Mouse (Mus musculus): Measurements from ENCODE around the gene Stmn1. TPM values are rescaled to one million over a fixed set of nuclear protein-coding genes. Genes with fewer than 3 reads are reported as not detected.

Gene Stmn1
- polyA plus RNA-seq, 1 experiment from 2014 or later = 1,192 TPM

DNA sequence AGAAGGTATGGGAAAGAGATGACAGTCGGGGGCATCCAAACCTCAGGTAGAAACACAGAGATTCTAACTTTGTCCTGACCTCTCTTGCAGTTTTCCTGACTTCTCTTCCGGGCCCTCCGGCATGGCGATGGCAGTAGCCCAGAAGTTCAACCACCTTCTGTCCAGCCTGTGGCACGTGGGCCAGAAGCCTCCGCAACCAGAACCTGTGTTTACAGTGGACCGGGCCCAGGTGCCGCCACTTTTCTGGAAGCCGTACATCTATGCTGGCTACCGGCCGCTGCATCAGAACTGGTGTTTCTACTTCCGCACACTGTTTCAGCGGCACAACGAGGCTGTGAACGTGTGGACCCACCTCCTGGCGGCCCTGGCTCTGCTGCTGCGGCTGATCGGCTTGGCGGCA is 38.6 kb downstream of the Stmn1 start:
- Histone ChIP-seq H3K4me2 (no peak overlapping the region), H3K9ac (no peak overlapping the region), H3K4me3 (replicated peaks) (no peak overlapping the region), H3K36me3 (no peaks in the 10 kb centered on the region), H3K27ac (no peak overlapping the region), H3K27me3 (replicated peaks) (no peaks in the 10 kb centered on the region), H3K9me3 (no peaks in the 10 kb centered on the region), H3K4me1 (no peaks in the 10 kb centered on the region)
- 86% methylated on average over 19 of the region's 19 CpGs for WGBS
- ATAC-seq (ENCODE audit: insufficient read depth, low FRiP score, low read depth) = no peak

DNA sequence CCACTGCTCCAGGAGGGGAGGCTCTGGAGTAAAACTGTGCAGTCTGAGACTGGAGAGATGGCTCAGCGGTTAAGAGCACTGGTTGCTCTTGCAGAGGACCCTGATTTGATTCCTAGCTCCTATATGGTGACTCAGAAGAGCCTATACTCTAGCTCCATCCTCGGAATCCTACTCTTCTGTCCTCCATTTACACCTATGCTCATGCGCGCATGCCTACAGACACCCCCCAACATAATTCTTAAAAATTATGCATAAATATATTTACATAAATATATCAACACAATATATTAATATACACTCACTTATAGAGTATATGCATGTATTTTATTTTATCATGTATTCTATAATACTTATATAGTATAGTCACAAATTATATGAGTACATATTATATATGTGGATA is 42.3 kb downstream of the Stmn1 start:
- Histone ChIP-seq H3K4me3 (replicated peaks) (no peak overlapping the region), H3K9ac (no peak overlapping the region), H3K4me2 (peak overlapping the region; percentile 97), H3K27ac (no peak overlapping the region), H3K36me3 (no peaks in the 10 kb centered on the region), H3K27me3 (replicated peaks) (no peaks in the 10 kb centered on the region), H3K9me3 (no peaks in the 10 kb centered on the region), H3K4me1 (peaks cover 15% of the 10 kb centered on the region)
- no peak for ATAC-seq (ENCODE audit: insufficient read depth, low FRiP score, low read depth)
- 82% methylated on average over 4 of the region's 4 CpGs for WGBS

- Histone ChIP-seq H3K4me2 (peak within 1 kb of the TSS; percentile 97), H3K9ac (peak within 1 kb of the TSS; percentile 63), H3K27ac (peak within 1 kb of the TSS; percentile 44; the same call in 1 of the 2 replicates), H3K36me3 (no peaks in the 10 kb centered on the region), H3K4me3 (replicated peaks) (peak within 1 kb of the TSS; percentile 68), H3K27me3 (replicated peaks) (no peaks in the 10 kb centered on the region), H3K9me3 (no peaks in the 10 kb centered on the region), H3K4me1 (peaks cover 15% of the 10 kb centered on the region)
- under 1% methylated on average over 42 of the region's 42 CpGs for WGBS
- ATAC-seq (ENCODE audit: insufficient read depth, low FRiP score, low read depth) = peak; percentile 91
Observed at GRCm38 (mm10) chr4:134510845-134511411, 42.8 kb downstream of the Stmn1 start, which contains the start of gene Aunip. Aunip (plus strand) TSS chr4:134510999.

GRCm38 (mm10) chr4:134511730-134512129 is 43.6 kb downstream of the Stmn1 start:
- Histone ChIP-seq H3K4me1 (peaks cover 15% of the 10 kb centered on the region), H3K9ac (no peak overlapping the region), H3K36me3 (no peaks in the 10 kb centered on the region), H3K27me3 (replicated peaks) (no peaks in the 10 kb centered on the region), H3K27ac (no peak overlapping the region), H3K4me2 (peak overlapping the region; percentile 97), H3K4me3 (replicated peaks) (peak overlapping the region; percentile 68), H3K9me3 (no peaks in the 10 kb centered on the region)
- no peak for ATAC-seq (ENCODE audit: insufficient read depth, low FRiP score, low read depth)
- WGBS = 64% methylated on average over 6 of the region's 6 CpGs

GRCm38 (mm10) chr4:134512798-134513197 is 44.7 kb downstream of the Stmn1 start:
- H3K4me3 ChIP-seq (replicated peaks) = peak overlapping the region; percentile 20; the same call in 1 of the 2 replicates
- no peak overlapping the region for H3K27ac ChIP-seq
- no peaks in the 10 kb centered on the region for H3K9me3 ChIP-seq
- WGBS = 13% methylated on average over 15 of the region's 15 CpGs
- H3K27me3 ChIP-seq (replicated peaks) = no peaks in the 10 kb centered on the region
- no peak for ATAC-seq (ENCODE audit: insufficient read depth, low FRiP score, low read depth)
- peak overlapping the region; percentile 53 for H3K4me2 ChIP-seq
- peaks cover 22% of the 10 kb centered on the region for H3K4me1 ChIP-seq
- H3K9ac ChIP-seq = no peak overlapping the region
- H3K36me3 ChIP-seq = no peaks in the 10 kb centered on the region

- WGBS = 85% methylated on average over 11 of the region's 11 CpGs
- Histone ChIP-seq H3K4me2 (no peak overlapping the region), H3K36me3 (no peaks in the 10 kb centered on the region), H3K27ac (peak overlapping the region; percentile 26; the same call in 1 of the 2 replicates), H3K27me3 (replicated peaks) (no peaks in the 10 kb centered on the region), H3K4me1 (peaks cover 22% of the 10 kb centered on the region), H3K4me3 (replicated peaks) (no peak overlapping the region), H3K9me3 (no peaks in the 10 kb centered on the region), H3K9ac (0 out of 2 replicates have a peak overlapping the region, but pooled peaks have one; percentile 1)
- ATAC-seq (ENCODE audit: insufficient read depth, low FRiP score, low read depth) = no peak
Observed at GRCm38 (mm10) chr4:134514309-134514930, 46.3 kb downstream of the Stmn1 start.

DNA sequence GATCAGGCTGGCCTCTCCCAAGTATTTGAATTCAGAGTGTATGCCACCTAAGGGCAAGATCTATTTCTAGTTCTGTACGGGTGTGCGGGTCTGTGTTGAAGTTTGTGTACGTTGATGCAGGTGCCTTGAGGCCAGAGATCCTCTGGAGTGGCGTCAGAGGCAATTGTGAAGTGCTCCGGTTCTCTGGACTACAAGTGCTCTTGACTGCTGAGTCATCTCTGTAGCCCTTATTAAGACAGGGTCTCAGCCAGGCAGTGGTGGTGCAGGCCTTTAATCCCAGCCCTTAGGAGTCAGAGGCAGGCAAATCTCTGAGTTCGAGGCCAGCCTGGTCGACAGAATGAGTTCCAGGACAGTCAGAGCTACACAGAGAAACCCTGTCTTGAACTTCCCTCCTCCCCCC is 47.5 kb downstream of the Stmn1 start:
- WGBS = 72% methylated on average over 7 of the region's 7 CpGs
- H3K4me2 ChIP-seq = no peak overlapping the region
- H3K4me3 ChIP-seq (replicated peaks) = no peak overlapping the region
- H3K9ac ChIP-seq = no peak overlapping the region
- no peak overlapping the region for H3K27ac ChIP-seq
- H3K27me3 ChIP-seq (replicated peaks) = no peaks in the 10 kb centered on the region
- H3K36me3 ChIP-seq = no peaks in the 10 kb centered on the region
- peaks cover 22% of the 10 kb centered on the region for H3K4me1 ChIP-seq
- no peak for ATAC-seq (ENCODE audit: insufficient read depth, low FRiP score, low read depth)
- H3K9me3 ChIP-seq = no peaks in the 10 kb centered on the region

GRCm38 (mm10) chr4:134516981-134517380 is 48.9 kb downstream of the Stmn1 start:
- H3K27me3 ChIP-seq (replicated peaks) = no peaks in the 10 kb centered on the region
- no peak for ATAC-seq (ENCODE audit: insufficient read depth, low FRiP score, low read depth)
- no peak overlapping the region for H3K9ac ChIP-seq
- H3K4me3 ChIP-seq (replicated peaks) = no peak overlapping the region
- H3K36me3 ChIP-seq = no peaks in the 10 kb centered on the region
- no peak overlapping the region for H3K4me2 ChIP-seq
- peaks cover 22% of the 10 kb centered on the region for H3K4me1 ChIP-seq
- WGBS = 60% methylated on average over 8 of the region's 8 CpGs
- peak overlapping the region; percentile 75 for H3K27ac ChIP-seq
- H3K9me3 ChIP-seq = no peaks in the 10 kb centered on the region

- Histone ChIP-seq H3K4me2 (no peak overlapping the region), H3K9ac (no peak overlapping the region), H3K4me3 (replicated peaks) (no peak overlapping the region), H3K36me3 (no peaks in the 10 kb centered on the region), H3K9me3 (no peaks in the 10 kb centered on the region), H3K27ac (no peak overlapping the region; the same call in 1 of the 2 replicates), H3K27me3 (replicated peaks) (no peaks in the 10 kb centered on the region), H3K4me1 (peaks cover 19% of the 10 kb centered on the region)
- ATAC-seq (ENCODE audit: insufficient read depth, low FRiP score, low read depth) = no peak
- 82% methylated on average over 10 of the region's 10 CpGs for whole genome bisulfite sequencing
Observed at GRCm38 (mm10) chr4:134517719-134518118, 49.6 kb downstream of the Stmn1 start.

DNA sequence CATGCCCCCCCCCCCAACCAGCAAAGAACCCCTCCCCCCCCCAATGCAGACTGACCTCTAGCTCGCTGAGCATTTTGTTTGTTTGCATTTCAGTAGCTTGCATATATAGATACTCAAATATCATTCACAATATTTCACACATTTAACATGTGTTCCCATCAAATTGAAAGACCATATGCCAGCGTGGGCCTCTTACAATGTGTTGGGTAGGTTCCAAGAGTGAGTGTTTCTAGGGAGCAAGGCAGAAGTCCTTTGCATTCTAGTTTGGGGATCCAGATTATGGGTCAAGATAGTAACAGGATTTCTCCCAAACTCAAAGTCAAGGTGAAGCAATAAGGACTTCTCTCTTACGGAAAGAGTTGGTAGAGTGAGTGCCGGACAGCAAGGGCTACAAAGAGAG is 50.4 kb downstream of the Stmn1 start:
- WGBS = 92% methylated on average over 4 of the region's 4 CpGs
- H3K4me2 ChIP-seq = no peak overlapping the region
- no peak overlapping the region for H3K9ac ChIP-seq
- H3K36me3 ChIP-seq = peaks cover 7% of the 10 kb centered on the region; the same call in 1 of the 2 replicates
- no peak overlapping the region for H3K4me3 ChIP-seq (replicated peaks)
- H3K9me3 ChIP-seq = no peaks in the 10 kb centered on the region
- no peak for ATAC-seq (ENCODE audit: insufficient read depth, low FRiP score, low read depth)
- no peak overlapping the region for H3K27ac ChIP-seq
- H3K27me3 ChIP-seq (replicated peaks) = no peaks in the 10 kb centered on the region
- peaks cover 14% of the 10 kb centered on the region for H3K4me1 ChIP-seq

- H3K9ac ChIP-seq = no peak overlapping the region
- no peak overlapping the region for H3K27ac ChIP-seq
- H3K36me3 ChIP-seq = peaks cover 12% of the 10 kb centered on the region; the same call in 1 of the 2 replicates
- no peaks in the 10 kb centered on the region for H3K27me3 ChIP-seq (replicated peaks)
- no peak for ATAC-seq (ENCODE audit: insufficient read depth, low FRiP score, low read depth)
- H3K4me1 ChIP-seq = peaks cover 11% of the 10 kb centered on the region
- no peak overlapping the region for H3K4me3 ChIP-seq (replicated peaks)
- no peak overlapping the region for H3K4me2 ChIP-seq
- H3K9me3 ChIP-seq = no peaks in the 10 kb centered on the region
Observed at GRCm38 (mm10) chr4:134519281-134519680, 51.2 kb downstream of the Stmn1 start.
